Mouse (Mus musculus): ENCODE measurements around the gene Cidec. TPM values are rescaled to one million over a fixed set of nuclear protein-coding genes. Genes with fewer than 3 reads are reported as not detected.

Cidec gene
- not detected in 2 replicates for polyA plus RNA-seq (2015; fragmentation: Nextera tagmentation; extraction: Ambion mirVana)

DNA sequence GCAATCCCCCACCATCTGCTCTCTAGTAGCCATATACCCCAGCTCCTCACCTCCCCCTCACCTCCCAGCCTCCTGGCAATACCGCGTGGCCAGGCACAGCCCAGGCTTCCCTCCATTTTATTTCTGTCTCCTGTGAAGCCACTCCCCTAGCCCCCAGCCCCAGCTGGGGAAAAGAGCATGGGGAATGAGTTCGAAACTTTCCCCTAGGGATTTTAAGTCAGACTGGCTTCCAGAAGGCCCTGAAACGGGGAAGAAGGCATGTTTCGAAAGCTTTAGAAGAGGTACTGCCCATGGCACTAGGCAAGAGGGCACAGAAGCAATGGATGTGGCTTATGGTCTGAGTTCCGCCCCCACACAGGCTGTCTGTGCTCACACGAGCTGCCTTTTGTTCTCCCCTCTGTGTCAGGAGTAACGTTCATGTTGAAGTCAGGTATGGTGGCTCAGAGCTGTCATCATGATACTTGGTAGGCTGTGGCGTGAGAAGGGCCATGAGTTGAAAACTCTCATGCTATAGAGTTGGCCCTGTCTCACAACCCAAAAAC, at the start of gene Cidec:
Gene Cidec (minus strand): TSS at position 97 of the 542 bp plus-strand sequence.
- WGBS, result 77% methylated on average over 9 of the region's 9 CpGs
- Histone ChIP-seq H3K4me1 (replicated peaks) (no peaks in the 10 kb centered on the region), H3K4me3 (no peak within 1 kb of the TSS)

DNA sequence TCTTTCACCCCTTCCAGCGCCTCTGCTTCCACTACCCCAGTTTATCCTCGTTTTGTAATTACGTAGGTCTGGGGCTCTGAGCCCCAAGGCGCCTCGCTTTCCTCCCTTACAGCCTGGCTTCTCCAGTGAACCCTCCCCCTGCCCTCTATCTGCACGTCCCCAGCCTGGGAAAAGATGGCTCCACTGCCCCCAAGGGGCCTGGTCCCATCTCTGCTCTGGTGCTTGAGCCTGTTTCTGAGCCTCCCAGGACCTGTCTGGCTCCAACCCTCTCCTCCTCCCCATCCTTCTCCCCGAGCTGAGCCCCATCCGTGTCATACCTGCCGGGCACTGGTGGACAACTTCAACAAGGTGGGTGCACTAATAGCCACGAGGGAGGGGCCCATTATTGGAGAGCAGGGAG, 48.2 kb upstream of the Cidec start:
- WGBS, result 12% methylated on average over 10 of the region's 10 CpGs
- Histone ChIP-seq H3K4me1 (replicated peaks) (peaks cover 45% of the 10 kb centered on the region), H3K4me2 (peak overlapping the region; percentile 90), H3K4me3 (peak overlapping the region; percentile 66), H3K27me3 (no peaks in the 10 kb centered on the region), H3K9ac (peak overlapping the region; percentile 83), H3K9me3 (no peaks in the 10 kb centered on the region), H3K36me3 (peaks cover 7% of the 10 kb centered on the region; the same call in 1 of the 2 replicates), H3K27ac (replicated peaks) (peak overlapping the region; percentile 94)
- ATAC-seq (ENCODE audit: low FRiP score, low read depth), result peak; percentile 55

More for the DNA sequence above, at the start of gene Cidec:
- H3K4me2 ChIP-seq, result no peak within 1 kb of the TSS
- ATAC-seq (ENCODE audit: low FRiP score, low read depth), result no peak
- no peaks in the 10 kb centered on the region for H3K9me3 ChIP-seq
- H3K27me3 ChIP-seq, result no peaks in the 10 kb centered on the region
- H3K9ac ChIP-seq, result no peak within 1 kb of the TSS
- H3K36me3 ChIP-seq, result no peaks in the 10 kb centered on the region
- H3K27ac ChIP-seq (replicated peaks), result no peak within 1 kb of the TSS

GRCm38 (mm10) chr6:113483100-113483615, 47.6 kb upstream of the Cidec start, which contains the start of gene Creld1:
Gene Creld1, plus strand, starts transcription at chr6:113483297.
- no peaks in the 10 kb centered on the region for H3K9me3 ChIP-seq
- H3K9ac ChIP-seq, result peak within 1 kb of the TSS; percentile 83
- no peaks in the 10 kb centered on the region for H3K27me3 ChIP-seq
- H3K27ac ChIP-seq (replicated peaks), result peak within 1 kb of the TSS; percentile 94
- peaks cover under 1% of the 10 kb centered on the region; the same call in 1 of the 2 replicates for H3K36me3 ChIP-seq
- H3K4me1 ChIP-seq (replicated peaks), result peaks cover 45% of the 10 kb centered on the region
- H3K4me2 ChIP-seq, result peak within 1 kb of the TSS; percentile 90
- WGBS, result under 1% methylated on average over 26 of the region's 26 CpGs
- ATAC-seq (ENCODE audit: low FRiP score, low read depth), result peak; percentile 96
- peak within 1 kb of the TSS; percentile 66 for H3K4me3 ChIP-seq

GRCm38 (mm10) chr6:113482477-113483099, 47.0 kb upstream of the Cidec start:
- Histone ChIP-seq H3K9ac (peak overlapping the region; percentile 71), H3K9me3 (no peaks in the 10 kb centered on the region), H3K27me3 (no peaks in the 10 kb centered on the region), H3K4me3 (peak overlapping the region; percentile 66), H3K36me3 (no peaks in the 10 kb centered on the region), H3K4me2 (peak overlapping the region; percentile 90), H3K4me1 (replicated peaks) (peaks cover 45% of the 10 kb centered on the region), H3K27ac (replicated peaks) (peak overlapping the region; percentile 94)
- peak; percentile 9 for ATAC-seq (ENCODE audit: low FRiP score, low read depth)
- under 1% methylated on average over 54 of the region's 65 CpGs for WGBS

DNA sequence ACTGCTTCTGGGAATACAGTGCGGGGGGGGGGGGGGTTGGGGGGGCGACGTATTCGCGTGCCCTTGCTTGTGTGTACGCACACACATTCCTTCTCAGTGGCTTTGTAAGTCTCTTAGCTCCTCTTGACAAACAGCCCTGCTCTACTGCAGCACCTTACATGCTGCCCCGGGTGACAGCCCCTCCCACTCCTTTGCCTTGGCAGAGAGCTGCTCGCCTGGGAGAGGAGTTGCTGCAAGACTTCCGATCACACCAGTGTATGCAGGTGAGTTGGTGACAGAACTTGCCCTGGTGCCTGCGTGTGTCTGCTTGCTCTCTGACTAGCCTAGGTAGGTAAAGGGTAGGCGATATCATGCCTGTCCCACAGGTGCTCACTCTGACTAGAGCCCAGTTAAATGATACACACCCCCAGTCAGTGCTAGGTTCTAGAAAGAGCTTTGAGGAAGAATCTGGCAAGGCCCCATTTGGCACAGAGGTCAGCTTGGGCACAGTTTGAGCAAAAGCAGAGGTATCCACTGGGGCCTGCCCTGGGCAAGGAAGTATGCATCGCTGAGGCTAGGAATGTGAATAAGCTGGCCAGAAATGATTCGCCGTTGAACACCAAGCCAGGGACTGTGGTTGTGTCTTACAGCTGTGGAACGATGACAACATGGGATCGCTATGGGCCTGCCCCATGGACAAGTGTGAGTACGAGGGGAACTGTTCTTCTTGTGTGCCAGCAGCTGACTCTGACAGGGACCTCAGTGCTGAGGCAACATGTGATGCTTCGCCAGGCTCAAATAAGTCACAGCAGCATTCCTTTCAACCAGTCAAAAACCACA, 45.2 kb upstream of the Cidec start:
- H3K9me3 ChIP-seq, result no peaks in the 10 kb centered on the region

DNA sequence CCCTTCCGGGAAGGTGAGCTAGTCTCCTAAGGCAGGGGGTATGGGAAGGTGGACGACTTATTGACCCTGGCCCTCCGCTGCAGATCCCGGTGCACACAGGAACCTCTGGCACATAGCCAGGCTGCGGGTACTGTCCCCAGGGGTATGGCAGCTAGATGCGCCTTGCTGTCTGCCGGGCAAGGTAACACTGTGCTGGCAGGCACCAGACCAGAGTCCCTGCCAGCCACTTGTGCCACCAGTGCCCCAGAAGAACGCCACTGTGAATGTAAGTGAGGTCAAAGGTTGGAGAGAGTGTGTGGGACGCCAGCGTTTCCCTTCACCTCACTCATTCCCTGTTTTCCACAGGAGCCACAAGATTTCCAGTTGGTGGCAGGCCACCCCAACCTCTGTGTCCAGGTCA, 43.3 kb upstream of the Cidec start:
- H3K9ac ChIP-seq, result no peak overlapping the region
- ATAC-seq (ENCODE audit: low FRiP score, low read depth), result no peak
- H3K9me3 ChIP-seq, result no peaks in the 10 kb centered on the region
- peaks cover 19% of the 10 kb centered on the region for H3K4me1 ChIP-seq (replicated peaks)
- no peaks in the 10 kb centered on the region for H3K27me3 ChIP-seq
- H3K27ac ChIP-seq (replicated peaks), result no peak overlapping the region
- H3K4me3 ChIP-seq, result no peak overlapping the region
- no peaks in the 10 kb centered on the region for H3K36me3 ChIP-seq
- H3K4me2 ChIP-seq, result no peak overlapping the region
- 81% methylated on average over 10 of the region's 10 CpGs for WGBS

More for the DNA sequence above, 45.2 kb upstream of the Cidec start:
- Histone ChIP-seq H3K4me2 (no peak overlapping the region), H3K9ac (no peak overlapping the region), H3K27ac (replicated peaks) (no peak overlapping the region), H3K4me1 (replicated peaks) (peaks cover 38% of the 10 kb centered on the region), H3K27me3 (no peaks in the 10 kb centered on the region), H3K36me3 (no peaks in the 10 kb centered on the region), H3K4me3 (no peak overlapping the region)
- 63% methylated on average over 18 of the region's 18 CpGs for WGBS
- ATAC-seq (ENCODE audit: low FRiP score, low read depth), result no peak

DNA sequence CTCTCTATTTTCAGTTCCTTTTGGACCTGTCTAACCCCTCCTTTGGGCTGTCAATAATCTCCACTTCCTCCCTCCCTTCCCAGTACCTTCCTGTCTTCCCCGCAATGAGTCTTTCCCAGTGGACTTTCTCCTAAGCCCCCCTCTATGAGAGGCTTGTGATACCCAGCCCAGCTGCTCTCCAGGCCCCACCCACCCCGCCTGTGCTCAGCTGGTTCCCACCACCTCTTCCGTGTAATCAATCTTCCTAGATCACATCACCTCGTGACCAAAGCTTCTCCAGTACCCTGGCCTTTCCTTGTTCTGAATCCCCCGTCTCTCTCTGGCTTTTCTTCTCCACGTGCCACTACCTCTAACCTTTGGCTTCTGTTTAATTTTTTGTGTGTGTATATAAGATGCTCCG, 41.8 kb upstream of the Cidec start:
- Histone ChIP-seq H3K9me3 (no peaks in the 10 kb centered on the region), H3K4me2 (no peak overlapping the region), H3K27me3 (no peaks in the 10 kb centered on the region), H3K9ac (no peak overlapping the region), H3K27ac (replicated peaks) (no peak overlapping the region), H3K36me3 (no peaks in the 10 kb centered on the region), H3K4me3 (no peak overlapping the region), H3K4me1 (replicated peaks) (peaks cover 12% of the 10 kb centered on the region)
- 37% methylated on average over 7 of the region's 7 CpGs for WGBS
- no peak for ATAC-seq (ENCODE audit: low FRiP score, low read depth)

- H3K27me3 ChIP-seq, result peaks cover 18% of the 10 kb centered on the region
- WGBS, result 86% methylated on average over 6 of the region's 6 CpGs
Observed at GRCm38 (mm10) chr6:113473715-113474114, 38.2 kb upstream of the Cidec start.

DNA sequence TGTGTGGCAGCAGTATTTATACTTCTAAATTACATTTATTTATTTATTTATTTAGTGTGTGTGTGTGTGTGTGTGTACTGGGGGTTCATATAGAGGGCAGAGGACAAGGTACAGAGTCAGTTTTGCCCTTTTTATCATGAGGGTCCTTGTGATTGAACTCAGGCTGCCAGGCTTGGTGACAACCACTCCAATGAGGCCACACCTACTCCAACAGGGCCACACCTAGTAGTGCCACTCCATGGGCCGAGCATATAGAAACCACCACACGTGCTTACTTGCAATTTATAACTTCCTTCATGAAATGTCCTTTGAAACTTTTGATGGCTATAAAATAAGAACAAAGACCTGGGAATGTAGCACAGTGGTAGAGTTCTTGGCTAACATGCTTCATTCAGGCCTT, 37.7 kb upstream of the Cidec start:
- no peak overlapping the region for H3K4me3 ChIP-seq
- peaks cover 18% of the 10 kb centered on the region for H3K27me3 ChIP-seq
- H3K27ac ChIP-seq (replicated peaks), result no peak overlapping the region
- no peak overlapping the region for H3K9ac ChIP-seq
- ATAC-seq (ENCODE audit: low FRiP score, low read depth), result no peak
- no peaks in the 10 kb centered on the region for H3K36me3 ChIP-seq
- WGBS, result 88% methylated on average over 2 of the region's 2 CpGs
- H3K9me3 ChIP-seq, result no peaks in the 10 kb centered on the region
- H3K4me2 ChIP-seq, result no peak overlapping the region
- H3K4me1 ChIP-seq (replicated peaks), result peaks cover 14% of the 10 kb centered on the region

More at GRCm38 (mm10) chr6:113473715-113474114, 38.2 kb upstream of the Cidec start:
- no peak overlapping the region for H3K27ac ChIP-seq (replicated peaks)
- no peak overlapping the region for H3K4me3 ChIP-seq
- H3K4me1 ChIP-seq (replicated peaks), result peaks cover 14% of the 10 kb centered on the region
- no peak overlapping the region for H3K4me2 ChIP-seq
- no peak overlapping the region for H3K9ac ChIP-seq
- H3K9me3 ChIP-seq, result no peaks in the 10 kb centered on the region
- no peaks in the 10 kb centered on the region for H3K36me3 ChIP-seq
- no peak for ATAC-seq (ENCODE audit: low FRiP score, low read depth)

GRCm38 (mm10) chr6:113472061-113472460, 36.5 kb upstream of the Cidec start:
- Histone ChIP-seq H3K36me3 (no peaks in the 10 kb centered on the region), H3K27me3 (peaks cover 22% of the 10 kb centered on the region), H3K4me2 (no peak overlapping the region), H3K4me1 (replicated peaks) (peaks cover 14% of the 10 kb centered on the region), H3K27ac (replicated peaks) (no peak overlapping the region), H3K9me3 (no peaks in the 10 kb centered on the region), H3K4me3 (no peak overlapping the region), H3K9ac (0 out of 2 replicates have a peak overlapping the region, but pooled peaks have one; percentile 9)
- WGBS, result 62% methylated on average over 10 of the region's 10 CpGs
- ATAC-seq (ENCODE audit: low FRiP score, low read depth), result no peak

GRCm38 (mm10) chr6:113471297-113471936, 35.9 kb upstream of the Cidec start, which contains the start of gene Il17rc:
Gene Il17rc, plus strand, starts transcription at chr6:113471427.
- Histone ChIP-seq H3K4me3 (no peak within 1 kb of the TSS), H3K4me1 (replicated peaks) (peaks cover 14% of the 10 kb centered on the region), H3K9ac (0 out of 2 replicates have a peak within 1 kb of the TSS, but pooled peaks have one; percentile 9), H3K27me3 (peaks cover 22% of the 10 kb centered on the region), H3K36me3 (no peaks in the 10 kb centered on the region), H3K9me3 (no peaks in the 10 kb centered on the region), H3K27ac (replicated peaks) (no peak within 1 kb of the TSS), H3K4me2 (peak within 1 kb of the TSS; percentile 30)
- 18% methylated on average over 12 of the region's 12 CpGs for WGBS
- ATAC-seq (ENCODE audit: low FRiP score, low read depth), result no peak

Measured in hindbrain, embryonic 15.5 days (tissue).